Mouse (Mus musculus) embryonic fibroblast, embryonic 13.5 days (primary cell): ENCODE measurements around the gene B3galt4.

Source experiments
- CTCF ChIP-seq: IDR thresholded peaks from 2 replicates; pipeline ENCODE4 v1.5.1; 2011; ENCODE audit warnings: mild to moderate bottlenecking, control low read depth, low read length, moderate library complexity, borderline replicate concordance; ENCODE audit not compliant: insufficient read depth
- POLR2A ChIP-seq: IDR thresholded peaks from 2 replicates; pipeline ENCODE4 v1.6.1; 2011; ENCODE audit warnings: low read depth, mild to moderate bottlenecking, control low read depth, low read length, moderate library complexity

GRCm38 (mm10) chr17:33920282-33921097 is 30.8 kb downstream of the B3galt4 start:
- TF ChIP-seq CTCF = peak; percentile 88
- TF ChIP-seq POLR2A = peak; percentile 77
